ENCODE assay signal across 8 mouse cellular contexts in the genomic region with DNA sequence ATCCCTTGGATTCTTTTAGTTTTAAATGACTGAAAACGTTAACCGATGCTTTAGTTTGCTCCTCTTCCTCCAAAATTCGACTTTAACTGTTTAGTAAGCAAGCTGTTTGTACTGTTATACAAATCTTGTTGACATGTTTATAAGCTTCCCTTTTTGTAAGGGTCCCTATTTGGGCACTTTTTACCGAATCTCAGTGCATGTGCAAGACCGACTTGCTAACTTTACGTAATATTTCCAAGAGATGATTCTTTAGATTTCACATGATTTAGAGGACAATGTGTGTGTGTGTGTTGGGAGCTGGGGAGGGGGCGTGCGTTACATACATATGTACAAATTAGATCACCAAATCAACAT. TPM values are rescaled to one million over a fixed set of nuclear protein-coding genes. Genes with fewer than 3 reads are reported as not detected.
DNase-seq lines count a peak whose midpoint lies in the region; ATAC-seq and TF ChIP-seq lines count a peak whose summit lies in the region.

No protein-coding gene starts in this region.

- no peak for TF ChIP-seq CTCF in layer of hippocampus, adult 2 months (conservative IDR thresholded peaks at IDR 0.05)

- 14% methylated on average over 8 of the region's 8 CpGs for WGBS in embryonic facial prominence, embryonic 14.5 days
- 13% methylated on average over 8 of the region's 8 CpGs for WGBS in intestine, embryonic 16.5 days
- 13% methylated on average over 8 of the region's 8 CpGs for WGBS in neural tube, embryonic 14.5 days

- H3K27ac ChIP-seq in layer of hippocampus, adult 2 months = peak overlapping the region; percentile 100
- H3K27ac ChIP-seq in embryonic facial prominence, embryonic 14.5 days (replicated peaks; ENCODE audit: low read depth, low read length) = peak overlapping the region; percentile 92
- H3K27ac ChIP-seq in intestine, embryonic 16.5 days (ENCODE audit: low read length) = peak overlapping the region; percentile 96
- peak overlapping the region; percentile 94 for H3K27ac ChIP-seq in neural tube, embryonic 14.5 days (ENCODE audit: low read depth, low read length)

- no peak for DNase-seq in layer of hippocampus, adult 2 months (ENCODE audit: low spot score in 2 of 2)
- DNase-seq in layer of hippocampus, postnatal 10 days (ENCODE audit: low spot score in 2 of 2) = no peak
- DNase-seq in embryonic facial prominence, embryonic 14.5 days (ENCODE audit: low spot score) = no peak
- no peak for DNase-seq in ovary, adult 18-20 months (ENCODE audit: low spot score)
- no peak for DNase-seq in urinary bladder, postnatal 4 days (ENCODE audit: low spot score in 2 of 2)
- DNase-seq in cerebellum, adult 11 months = no peak

- H3K9me3 ChIP-seq in embryonic facial prominence, embryonic 14.5 days (ENCODE audit: control insufficient read depth, low read length) = no peaks in the 10 kb centered on the region
- no peaks in the 10 kb centered on the region for H3K9me3 ChIP-seq in intestine, embryonic 16.5 days (ENCODE audit: control insufficient read depth, low read length)
- no peaks in the 10 kb centered on the region for H3K9me3 ChIP-seq in neural tube, embryonic 14.5 days (ENCODE audit: control insufficient read depth, low read length)

- ATAC-seq in embryonic facial prominence, embryonic 14.5 days (ENCODE audit: low read depth) = no peak
- no peak for ATAC-seq in intestine, embryonic 16.5 days
- ATAC-seq in neural tube, embryonic 14.5 days (ENCODE audit: low read depth) = no peak; the same call in 1 of the 2 replicates

- peaks cover 17% of the 10 kb centered on the region for H3K4me1 ChIP-seq in embryonic facial prominence, embryonic 14.5 days (ENCODE audit: control insufficient read depth, insufficient read depth, low read length)
- H3K4me1 ChIP-seq in intestine, embryonic 16.5 days (ENCODE audit: control insufficient read depth, insufficient read depth, low read length) = peaks cover 4% of the 10 kb centered on the region; the same call in 1 of the 2 replicates
- peaks cover 21% of the 10 kb centered on the region for H3K4me1 ChIP-seq in neural tube, embryonic 14.5 days (ENCODE audit: control insufficient read depth, insufficient read depth, low read length)

- H3K4me3 ChIP-seq in layer of hippocampus, adult 2 months = peak overlapping the region; percentile 88
- peak overlapping the region; percentile 76 for H3K4me3 ChIP-seq in embryonic facial prominence, embryonic 14.5 days (ENCODE audit: low read depth, low read length)
- H3K4me3 ChIP-seq in intestine, embryonic 16.5 days (ENCODE audit: low read length) = peak overlapping the region; percentile 89
- peak overlapping the region; percentile 78 for H3K4me3 ChIP-seq in neural tube, embryonic 14.5 days (ENCODE audit: low read depth, low read length)

- H3K4me2 ChIP-seq in embryonic facial prominence, embryonic 14.5 days (ENCODE audit: low read depth, low read length) = peak overlapping the region; percentile 60
- peak overlapping the region; percentile 73 for H3K4me2 ChIP-seq in intestine, embryonic 16.5 days (ENCODE audit: low read depth, low read length)
- H3K4me2 ChIP-seq in neural tube, embryonic 14.5 days (ENCODE audit: low read depth, low read length) = peak overlapping the region; percentile 78

- no peaks in the 10 kb centered on the region for H3K27me3 ChIP-seq in embryonic facial prominence, embryonic 14.5 days (replicated peaks; ENCODE audit: control insufficient read depth, insufficient read depth, low read length)
- no peaks in the 10 kb centered on the region for H3K27me3 ChIP-seq in intestine, embryonic 16.5 days (replicated peaks; ENCODE audit: control insufficient read depth, insufficient read depth, low read length)
- H3K27me3 ChIP-seq in neural tube, embryonic 14.5 days (ENCODE audit: control insufficient read depth, insufficient read depth, low read length) = no peaks in the 10 kb centered on the region

- peak overlapping the region; percentile 92 for H3K9ac ChIP-seq in embryonic facial prominence, embryonic 14.5 days (ENCODE audit: low read depth, low read length)
- H3K9ac ChIP-seq in intestine, embryonic 16.5 days (ENCODE audit: low read depth, low read length) = peak overlapping the region; percentile 90
- H3K9ac ChIP-seq in neural tube, embryonic 14.5 days (replicated peaks; ENCODE audit: low read depth, low read length) = peak overlapping the region; percentile 94

- H3K36me3 ChIP-seq in embryonic facial prominence, embryonic 14.5 days (ENCODE audit: control insufficient read depth, insufficient read depth, low read length) = no peaks in the 10 kb centered on the region
- no peaks in the 10 kb centered on the region for H3K36me3 ChIP-seq in intestine, embryonic 16.5 days (ENCODE audit: control insufficient read depth, insufficient read depth, low read length)
- H3K36me3 ChIP-seq in neural tube, embryonic 14.5 days (ENCODE audit: control insufficient read depth, insufficient read depth, low read length) = no peaks in the 10 kb centered on the region

RNA-seq across cellular contexts. Expression of a gene that starts 0.9 kb away (rescaled TPM):
- 10 to 100 TPM; 86.7 to 87.4 TPM for total RNA-seq in layer of hippocampus, adult 2 months (2021)
- total RNA-seq in layer of hippocampus, postnatal 10 days (2021) = 100 to 1,000 TPM; 108 to 110 TPM
- 71.0 and 73.4 TPM in 2 replicates for polyA plus RNA-seq in embryonic facial prominence, embryonic 14.5 days (2014; fragmentation: Nextera tagmentation; extraction: Ambion mirVana)
- 57.3 and 57.7 TPM in 2 replicates for polyA plus RNA-seq in intestine, embryonic 16.5 days (2015; fragmentation: Nextera tagmentation; extraction: Ambion mirVana)
- polyA plus RNA-seq in neural tube, embryonic 14.5 days (2014; fragmentation: Nextera tagmentation; extraction: Ambion mirVana) = 142 and 158 TPM in 2 replicates

RNA-seq across cellular contexts. Expression of a gene that starts 17.1 kb away (rescaled TPM):
- total RNA-seq in layer of hippocampus, adult 2 months (2021) = 10 to 100 TPM; 18.0 to 19.7 TPM
- total RNA-seq in layer of hippocampus, postnatal 10 days (2021) = 10 to 100 TPM; 33.2 to 36.2 TPM
- 101 and 111 TPM in 2 replicates for polyA plus RNA-seq in embryonic facial prominence, embryonic 14.5 days (2014; fragmentation: Nextera tagmentation; extraction: Ambion mirVana)
- 93.8 and 103 TPM in 2 replicates for polyA plus RNA-seq in intestine, embryonic 16.5 days (2015; fragmentation: Nextera tagmentation; extraction: Ambion mirVana)
- polyA plus RNA-seq in neural tube, embryonic 14.5 days (2014; fragmentation: Nextera tagmentation; extraction: Ambion mirVana) = 93.3 and 94.1 TPM in 2 replicates
